Mouse (Mus musculus) heart, adult 11 months (tissue): ENCODE results near the gene Sh3bp4.

Source experiments
- DNase-seq: peaks from one replicate; pipeline ENCODE4 v3.0.0; 2022

Sh3bp4 gene

DNA sequence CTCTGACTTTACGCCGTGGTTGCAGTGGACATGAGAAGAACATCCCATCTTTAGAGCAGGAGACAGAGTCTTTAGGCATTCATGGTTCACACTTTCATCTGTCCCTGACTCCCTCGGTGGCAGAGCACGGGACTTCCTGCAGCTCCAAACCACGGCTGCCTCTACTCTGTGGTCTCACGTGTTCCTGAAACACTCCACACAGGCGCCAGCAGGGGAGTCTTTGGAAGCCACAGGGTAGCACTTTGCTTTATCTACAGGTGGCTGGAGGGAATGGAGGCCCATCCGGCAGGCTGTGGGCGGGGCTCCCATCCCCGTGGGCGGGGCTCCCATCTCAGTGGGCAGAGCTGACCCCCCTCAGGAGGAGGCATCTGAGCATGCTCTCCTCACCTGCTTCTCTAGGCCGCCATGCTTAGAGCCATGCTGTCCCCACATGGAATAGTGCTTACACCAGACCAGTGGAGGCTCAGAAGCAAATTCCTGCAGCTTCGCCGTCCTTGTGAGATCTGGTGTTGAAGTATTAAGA, 60.9 kb downstream of the Sh3bp4 start:
- DNase-seq, result peak; percentile 90

DNA sequence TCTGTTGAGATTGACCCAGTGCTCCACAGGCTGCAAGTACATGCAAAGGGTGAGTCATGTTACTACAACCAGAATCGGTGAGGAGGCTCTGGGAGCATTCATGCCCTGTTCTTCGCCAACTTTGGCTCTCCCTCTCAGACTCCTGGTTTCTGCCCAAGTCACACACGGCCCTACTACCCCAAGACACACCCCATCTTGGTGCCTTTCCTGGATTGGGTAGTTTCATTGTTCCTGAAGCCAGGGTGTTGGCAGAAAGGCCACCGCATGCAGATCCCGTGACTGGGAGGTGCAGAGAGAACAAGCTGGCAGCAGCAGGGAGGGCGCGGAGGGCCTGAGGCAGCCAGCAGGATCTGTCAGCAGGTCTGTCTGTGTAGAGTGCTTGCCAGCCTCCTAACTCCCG, 61.5 kb downstream of the Sh3bp4 start:
- peak; percentile 99 for DNase-seq

DNA sequence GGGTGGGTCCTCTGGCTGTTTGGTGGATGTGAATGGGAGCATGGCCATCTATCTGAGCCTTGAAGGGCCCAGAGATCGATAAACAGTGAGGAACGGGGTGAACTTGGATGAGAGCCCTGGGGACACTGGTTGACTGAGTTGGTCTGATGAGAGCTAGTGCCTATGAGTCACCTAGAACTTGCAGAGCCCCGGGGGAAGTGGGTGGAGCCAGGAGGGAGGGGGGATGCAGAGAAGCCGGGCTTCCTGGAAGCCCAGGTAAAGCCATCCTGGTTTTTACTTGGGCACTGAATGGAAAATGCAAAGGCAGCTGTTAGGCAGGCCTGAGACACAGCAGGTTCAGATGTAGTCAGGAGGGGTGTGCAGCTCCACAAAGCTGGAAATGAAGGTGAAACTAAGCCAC, 63.1 kb downstream of the Sh3bp4 start:
- peak; percentile 95 for DNase-seq

DNA sequence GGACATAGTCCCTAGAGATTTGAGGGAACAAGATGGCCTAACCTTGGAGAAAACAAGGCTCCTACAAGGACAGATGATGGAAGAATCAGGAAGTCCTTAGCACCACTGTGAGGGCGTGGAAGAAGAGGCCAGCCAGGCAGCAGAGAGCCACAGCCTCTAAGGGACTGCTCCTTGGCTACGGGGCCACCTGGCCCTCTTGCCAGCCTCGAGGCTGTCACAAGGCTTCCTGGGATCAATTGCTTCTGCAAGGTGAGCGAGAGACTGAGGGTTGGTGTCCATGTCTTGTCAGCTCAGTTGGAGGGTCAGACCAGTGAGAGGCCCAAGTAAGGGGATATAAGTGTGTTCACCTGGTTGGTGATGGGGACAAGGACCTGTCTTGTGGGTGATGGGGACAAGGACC, 63.5 kb downstream of the Sh3bp4 start:
- DNase-seq, result peak; percentile 94

DNA sequence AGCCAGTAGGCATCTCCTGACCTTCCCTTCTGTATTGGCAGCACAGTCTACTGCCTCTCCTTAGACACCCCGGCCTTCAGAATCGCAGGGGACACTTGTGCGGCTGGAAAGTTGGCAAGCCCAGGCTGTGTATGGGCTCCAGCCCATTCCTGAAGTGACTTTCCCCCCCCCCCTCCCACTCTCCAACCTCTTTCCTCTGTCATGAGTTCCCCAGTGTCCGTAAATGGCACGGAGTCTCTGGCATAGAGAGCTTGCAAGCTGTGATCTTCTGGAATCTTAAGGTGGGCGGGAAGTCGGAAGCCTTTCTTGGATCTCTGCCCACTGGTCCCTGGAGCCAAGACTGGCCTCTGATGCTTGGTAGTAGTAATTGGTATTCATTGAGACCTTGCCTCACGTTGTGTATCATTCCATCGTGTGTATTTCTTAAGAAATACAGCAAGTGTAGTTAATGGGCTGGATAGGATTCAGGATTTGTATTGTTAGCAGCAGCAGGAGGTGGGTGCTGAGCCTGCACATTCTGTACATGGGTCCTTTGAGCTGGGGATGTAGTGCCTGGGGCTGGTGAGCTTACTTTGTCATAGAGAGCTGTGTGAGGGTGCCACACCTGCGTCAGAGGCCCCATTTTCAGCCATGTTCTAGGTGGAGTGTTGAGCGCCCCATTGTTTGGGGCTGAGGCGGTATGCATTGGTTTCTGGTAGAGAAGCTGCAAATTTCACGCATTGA, 66.0 kb downstream of the Sh3bp4 start:
- peak; percentile 98 for DNase-seq

DNA sequence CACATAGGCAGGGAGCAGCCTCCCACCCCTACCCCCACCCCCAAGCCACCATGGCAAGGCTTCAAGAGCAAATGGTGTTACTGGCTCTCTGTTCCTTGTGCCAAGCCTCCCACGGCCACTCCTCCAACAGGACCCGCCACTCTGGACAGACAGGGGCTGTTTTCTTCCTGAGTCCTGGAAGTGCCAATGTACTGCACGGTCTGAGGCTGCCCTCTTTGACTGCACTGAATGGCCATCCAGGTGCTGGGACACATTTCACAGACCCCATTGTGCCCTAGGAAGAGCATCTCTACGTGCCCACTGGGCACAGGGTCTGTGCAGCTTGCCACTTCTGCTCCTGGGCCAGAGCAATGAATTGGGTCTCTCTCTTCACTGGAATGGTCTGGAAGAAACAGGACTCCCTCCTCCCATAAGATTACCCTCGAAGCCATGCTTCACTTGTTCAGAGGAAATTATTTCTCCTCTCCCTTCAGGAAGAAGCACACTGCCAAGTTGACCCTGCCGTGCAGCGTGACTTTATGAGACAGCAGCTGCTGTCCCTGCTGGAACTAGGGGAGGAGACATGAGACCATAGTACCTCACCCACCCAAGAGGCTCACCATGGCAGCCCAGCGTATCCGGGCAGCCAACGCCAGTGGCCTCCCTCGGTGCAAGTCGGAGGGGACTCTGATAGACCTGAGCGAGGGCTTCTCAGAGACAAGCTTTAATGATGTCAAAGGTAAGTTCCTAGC, 67.0 kb downstream of the Sh3bp4 start:
- DNase-seq, result no peak

DNA sequence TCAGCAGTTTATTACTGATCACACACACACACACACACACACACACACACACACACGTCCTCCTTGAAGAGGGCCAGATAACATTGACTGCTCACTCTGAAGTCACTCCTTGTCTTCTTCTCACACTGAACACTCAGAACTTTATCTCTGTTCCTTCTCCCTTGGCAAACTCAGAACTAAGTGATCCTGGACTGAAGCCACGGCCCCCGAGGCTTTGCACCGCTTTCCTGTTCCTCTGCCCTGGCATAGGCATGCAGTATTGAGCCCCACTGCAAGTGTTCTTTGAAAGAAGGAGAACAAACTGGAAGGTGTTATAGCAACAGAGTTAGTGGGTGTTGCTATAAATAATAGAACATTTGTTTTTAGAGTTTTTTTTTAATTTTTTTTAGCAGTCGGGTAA, 68.1 kb downstream of the Sh3bp4 start:
- DNase-seq, result peak; percentile 94

DNA sequence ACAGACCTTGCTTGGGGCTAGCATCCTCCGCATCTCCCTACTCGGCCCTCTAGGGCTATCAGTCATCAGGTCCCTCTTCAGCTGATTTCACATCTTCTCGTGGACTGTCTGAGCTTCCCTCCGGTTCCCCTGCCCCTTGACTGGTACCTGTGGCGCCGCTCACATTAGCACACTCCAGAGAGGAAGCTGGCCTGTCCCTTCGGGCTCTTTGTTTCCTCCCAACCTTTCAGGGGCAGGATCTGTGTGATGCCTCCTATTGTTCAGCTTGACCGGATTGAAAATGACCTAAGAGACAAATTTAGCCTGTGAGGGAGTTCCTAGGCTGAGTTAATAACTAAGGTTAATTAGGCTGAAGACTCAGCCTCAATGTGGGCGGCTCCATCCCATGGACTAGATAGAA, 69.9 kb downstream of the Sh3bp4 start:
- DNase-seq, result peak; percentile 94

DNA sequence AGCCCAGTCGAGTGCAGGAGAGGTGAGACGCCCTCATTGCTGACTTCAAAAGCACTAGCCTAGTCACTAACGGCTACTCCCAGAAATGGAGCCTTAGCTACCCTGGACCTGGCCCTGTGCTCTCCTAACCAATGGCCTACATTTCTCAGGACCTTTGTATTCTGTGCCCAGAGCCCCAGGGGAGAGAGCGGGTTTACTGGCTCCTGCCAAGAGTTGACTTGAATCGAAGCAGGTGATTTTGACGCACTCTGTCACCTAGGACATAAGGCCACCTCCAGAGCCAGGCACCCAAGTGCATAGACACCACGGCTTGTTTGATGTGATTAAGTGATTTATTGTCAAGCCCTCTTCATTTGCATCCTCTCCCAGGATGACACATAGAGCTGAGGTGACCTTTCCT, 80.9 kb downstream of the Sh3bp4 start:
- no peak for DNase-seq

DNA sequence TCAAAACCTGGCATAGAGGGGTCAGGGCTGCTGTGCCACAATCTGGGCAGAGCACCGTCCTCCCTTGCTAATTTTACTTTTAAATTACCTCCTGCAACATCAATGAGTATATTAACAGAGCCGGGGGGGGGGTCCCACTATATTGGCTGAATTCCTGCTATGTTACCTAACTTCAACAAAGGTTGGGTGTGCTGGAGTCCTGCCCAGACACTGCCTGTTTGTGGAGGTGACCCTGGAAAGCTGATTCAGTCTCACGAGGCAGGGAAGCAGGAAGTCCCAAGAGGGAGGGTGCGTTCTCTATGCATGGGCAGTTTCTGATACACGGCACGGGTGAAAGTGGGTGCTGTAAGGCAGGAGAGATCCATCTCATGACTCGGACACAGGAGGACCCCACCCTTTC, 82.4 kb downstream of the Sh3bp4 start:
- no peak for DNase-seq

DNA sequence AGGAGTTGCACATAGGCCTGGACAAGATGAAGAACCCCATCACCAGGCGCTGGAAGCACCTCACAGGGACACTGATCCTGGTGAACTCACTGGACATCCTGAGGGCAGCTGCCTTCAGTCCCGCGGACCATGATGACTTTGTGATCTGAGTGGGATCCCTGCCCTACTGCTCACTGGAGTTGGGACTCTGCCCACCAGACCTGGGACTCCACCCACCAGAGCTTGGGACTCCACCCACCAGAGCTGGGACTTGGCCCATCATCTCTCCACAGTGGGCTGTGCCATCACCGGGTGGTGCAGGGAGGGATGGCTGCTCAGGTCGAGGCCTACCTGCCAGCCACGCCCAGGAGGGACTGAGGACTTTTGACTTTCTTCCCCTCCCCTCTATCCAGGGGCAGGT, 83.0 kb downstream of the Sh3bp4 start:
- DNase-seq, result no peak

DNA sequence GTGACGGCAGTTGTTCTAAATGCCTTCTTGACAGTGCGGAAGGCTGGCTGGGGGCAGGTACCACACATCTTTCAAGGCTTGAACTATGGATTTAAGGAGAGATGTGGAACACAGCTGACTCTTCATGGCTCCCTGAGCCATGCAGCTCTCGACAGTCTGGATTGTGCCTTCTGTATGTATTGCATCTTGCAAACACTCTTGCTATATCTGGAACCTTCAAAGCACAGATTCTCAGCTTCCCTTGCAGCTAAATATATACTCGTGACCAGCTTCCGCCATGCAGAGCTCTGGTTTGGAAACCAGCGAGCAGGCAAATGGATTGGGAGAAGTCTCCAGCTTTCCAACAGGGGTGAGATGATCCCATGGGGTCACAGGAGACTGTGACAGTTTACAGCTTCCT, 93.3 kb downstream of the Sh3bp4 start:
- DNase-seq, result peak; percentile 78

DNA sequence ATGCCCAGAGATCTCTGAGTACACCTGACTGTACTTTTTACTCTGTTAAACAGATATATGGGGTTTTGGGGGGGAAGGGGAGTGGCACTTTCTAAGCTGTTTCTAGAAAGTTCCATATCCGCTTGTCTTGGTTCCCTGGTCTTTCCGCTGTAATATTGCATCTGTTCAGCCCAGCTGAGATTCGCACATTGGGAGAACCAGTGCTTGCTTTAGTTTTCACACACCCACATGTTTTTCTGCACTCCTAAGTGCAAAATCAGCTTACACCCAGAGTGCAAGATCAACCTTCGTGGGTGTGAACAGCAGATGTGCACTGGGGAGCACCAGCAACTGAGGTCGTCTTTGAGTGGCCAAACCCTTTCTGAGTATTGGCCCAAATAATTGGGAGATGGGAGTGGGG, 94.1 kb downstream of the Sh3bp4 start:
- no peak for DNase-seq

DNA sequence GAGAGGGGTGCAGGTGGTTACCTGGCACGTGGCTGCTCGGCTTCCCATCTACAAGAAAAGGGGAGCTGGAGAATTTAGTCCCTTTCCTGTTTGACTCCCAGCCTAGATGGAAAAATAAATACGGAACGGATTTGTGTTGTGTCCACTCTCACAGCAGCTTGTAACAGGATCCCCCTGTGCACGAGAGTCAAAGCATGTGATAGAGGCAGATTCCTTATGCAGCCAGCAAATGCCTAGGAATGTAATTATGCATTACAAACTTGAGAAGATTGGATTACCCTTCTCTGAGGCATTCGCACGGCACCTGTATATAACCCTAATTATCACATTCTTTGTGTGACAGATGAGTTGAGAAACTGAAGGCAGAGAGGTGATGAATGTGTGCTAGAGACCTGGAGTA, 94.5 kb downstream of the Sh3bp4 start:
- peak; percentile 82 for DNase-seq

DNA sequence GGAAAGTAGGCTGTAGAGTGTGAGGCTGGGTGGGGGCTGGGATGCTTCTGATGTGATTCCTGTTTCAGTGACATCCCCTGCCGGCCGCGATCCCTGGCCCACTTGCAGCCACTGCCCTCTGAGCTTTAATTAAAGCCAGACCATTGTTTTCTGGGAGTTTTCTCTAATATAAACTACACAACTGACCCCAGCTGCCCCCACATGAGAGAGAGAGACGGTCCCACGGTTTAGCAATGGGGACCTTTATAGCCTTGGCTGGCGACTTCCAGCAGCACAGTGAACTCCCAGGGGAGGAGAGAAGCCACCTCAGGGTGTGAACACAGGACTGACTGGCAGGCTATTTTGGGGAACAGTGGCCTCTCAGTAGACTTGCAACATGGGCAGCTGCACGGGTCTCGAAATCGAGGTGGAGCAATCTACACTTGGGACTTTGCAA, 96.6 kb downstream of the Sh3bp4 start:
- peak; percentile 91 for DNase-seq

DNA sequence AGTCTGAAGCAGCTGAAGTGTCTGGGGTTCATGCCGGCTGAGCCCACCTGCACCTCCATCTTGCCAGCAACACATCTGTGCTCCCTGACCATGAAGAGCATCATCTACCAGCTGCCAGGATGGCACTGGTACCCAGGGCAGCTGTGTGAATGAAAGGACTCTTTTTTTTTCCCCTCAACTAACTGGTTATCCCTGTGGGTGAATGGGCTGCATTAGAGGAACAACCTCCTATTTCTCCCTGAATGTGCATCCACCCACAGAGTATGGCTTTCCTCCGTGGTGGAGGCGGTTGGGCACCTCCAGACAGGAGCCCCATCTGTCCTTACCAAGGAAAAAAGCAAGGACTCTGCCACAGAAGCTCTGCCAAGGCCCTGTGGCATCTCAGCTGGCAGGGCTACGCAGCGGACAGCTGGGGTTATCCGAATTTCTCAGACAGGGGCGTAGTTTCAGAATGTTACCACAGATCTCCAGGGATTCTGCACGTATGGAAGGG, 101.1 kb downstream of the Sh3bp4 start:
- DNase-seq, result peak; percentile 62

DNA sequence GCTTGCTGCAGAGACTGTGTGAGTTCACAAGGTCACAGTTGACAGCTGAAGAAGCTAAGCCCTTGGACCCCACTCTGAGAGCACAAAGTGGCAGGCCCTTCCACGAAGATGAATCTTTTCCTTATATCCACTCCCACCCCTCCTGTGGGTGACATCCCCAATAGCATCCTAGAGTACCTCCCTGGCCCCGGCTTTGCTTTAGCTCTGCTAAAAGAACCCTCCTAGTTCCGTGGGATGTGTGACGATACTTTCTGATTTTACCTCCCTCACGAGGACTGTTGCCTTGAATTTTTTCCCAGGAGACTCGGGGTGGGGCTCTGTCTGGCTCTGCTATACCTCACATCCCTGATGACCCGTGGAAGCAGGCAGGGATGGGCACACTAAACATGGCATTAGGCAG, 104.4 kb downstream of the Sh3bp4 start:
- peak; percentile 82 for DNase-seq

DNA sequence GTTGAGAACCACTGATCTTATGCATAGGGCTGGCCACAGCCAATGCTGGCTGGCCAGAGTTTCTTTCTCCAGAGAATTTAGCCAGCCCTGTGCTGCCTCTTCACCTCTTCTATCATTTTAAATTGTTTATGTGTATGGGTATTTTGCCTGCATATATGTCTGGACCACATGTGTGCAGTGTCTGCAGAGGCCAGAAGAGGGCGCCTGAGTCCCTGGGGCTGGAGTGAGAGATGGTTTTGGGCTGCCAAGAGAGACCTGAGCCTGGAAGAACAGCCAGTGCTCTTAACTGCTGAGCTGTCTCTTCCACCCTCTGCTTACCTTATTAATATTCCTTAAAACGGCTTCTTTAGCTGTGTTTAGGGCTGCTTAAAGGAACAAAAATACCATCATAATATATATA, 105.1 kb downstream of the Sh3bp4 start:
- DNase-seq, result peak; percentile 91

DNA sequence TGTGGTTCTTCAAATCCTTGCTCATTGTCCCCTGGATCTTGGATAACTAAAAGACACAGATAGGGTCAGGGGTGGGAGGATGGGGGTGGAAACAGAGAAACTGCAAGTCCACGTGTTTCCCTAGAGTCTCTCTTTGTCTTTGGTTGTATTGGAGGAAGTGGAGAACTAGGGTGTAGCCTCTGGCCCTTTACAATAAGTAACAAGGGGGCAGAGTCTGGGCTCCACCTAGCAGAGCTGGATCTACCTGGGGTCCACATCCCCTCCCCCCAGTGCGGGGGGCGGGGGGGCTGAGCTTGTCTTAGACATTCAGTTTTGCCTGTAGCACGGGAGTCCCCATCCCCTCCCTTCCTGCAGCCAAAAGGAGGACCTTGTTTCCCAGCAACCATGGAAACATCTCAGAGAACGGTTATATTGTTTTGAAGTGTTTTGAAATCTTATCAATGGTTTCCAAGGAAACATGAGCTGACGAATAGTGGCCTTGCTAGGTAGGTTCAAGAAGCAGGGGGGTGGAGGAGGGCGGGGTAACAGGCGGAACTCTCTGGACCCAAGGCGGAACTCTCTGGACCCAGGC, 113.1 kb downstream of the Sh3bp4 start:
- peak; percentile 97 for DNase-seq

DNA sequence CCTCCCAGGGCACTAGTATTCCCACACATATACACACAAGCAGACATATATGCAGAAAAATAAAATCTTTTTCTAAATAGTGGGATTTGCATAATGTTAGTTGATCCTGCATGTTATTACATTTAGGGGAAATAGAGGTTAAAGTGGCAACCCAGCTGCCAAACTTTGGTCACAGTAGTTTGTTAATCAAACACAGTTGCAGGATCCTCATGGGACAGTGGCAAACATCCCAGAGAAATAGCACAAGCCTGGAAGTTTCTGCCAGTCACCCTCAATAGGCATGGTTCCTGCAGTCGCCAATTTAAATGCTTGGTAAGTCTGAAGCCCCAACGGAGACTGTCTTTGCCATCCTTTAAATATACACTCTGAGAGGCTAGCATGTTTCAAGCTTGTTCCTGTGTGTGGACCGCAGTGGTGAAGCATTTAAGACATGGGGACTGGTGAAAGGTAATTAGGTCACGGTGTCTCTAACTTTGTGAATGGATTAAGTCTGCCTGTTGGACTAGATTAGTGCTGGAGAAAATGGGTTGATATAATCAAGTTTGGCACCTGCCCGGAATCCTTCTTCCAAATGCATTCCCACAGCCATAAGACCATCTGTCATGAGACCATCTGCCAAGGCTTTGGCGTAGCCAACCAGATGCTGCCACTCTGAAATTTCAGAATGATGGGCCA, 114.0 kb downstream of the Sh3bp4 start:
- peak; percentile 91 for DNase-seq

DNA sequence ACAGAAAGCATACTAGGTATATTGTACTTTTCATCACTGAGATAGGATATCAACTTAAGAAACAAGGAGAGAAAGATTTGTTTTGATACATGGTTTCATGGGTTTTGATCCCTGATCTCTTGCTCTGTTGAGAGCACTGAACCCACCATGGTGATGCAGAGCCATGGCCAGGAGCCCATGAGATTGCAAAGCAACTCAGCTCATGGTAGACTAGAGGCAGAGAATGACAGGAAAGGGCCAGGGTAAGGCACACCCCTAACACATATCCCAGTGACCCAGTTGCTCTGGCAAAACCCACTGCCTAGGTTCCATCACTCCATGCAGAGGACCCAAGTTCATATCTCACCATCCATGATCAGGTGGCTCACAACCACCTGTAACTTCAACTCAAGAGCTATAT, 114.6 kb downstream of the Sh3bp4 start:
- DNase-seq, result peak; percentile 77

DNA sequence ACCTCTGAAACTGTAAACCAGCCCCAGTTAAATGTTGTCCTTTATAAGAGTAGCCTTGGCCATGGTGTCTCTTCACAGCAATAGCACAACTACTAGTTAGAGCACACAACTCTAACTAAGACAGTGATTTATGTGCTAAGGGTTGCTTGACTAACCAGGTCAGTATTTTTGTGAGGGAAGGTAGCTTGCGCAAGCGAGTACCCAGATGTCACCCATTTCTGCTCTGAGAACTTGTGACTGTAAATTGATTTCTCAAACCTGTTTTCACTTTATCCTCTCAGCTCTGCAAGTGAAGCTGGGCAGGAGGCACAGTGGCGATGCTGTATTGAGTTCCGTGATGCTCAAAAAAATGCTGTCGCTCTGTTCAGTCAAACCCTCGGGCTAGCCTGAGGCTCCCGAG, 117.2 kb downstream of the Sh3bp4 start:
- DNase-seq, result no peak

DNA sequence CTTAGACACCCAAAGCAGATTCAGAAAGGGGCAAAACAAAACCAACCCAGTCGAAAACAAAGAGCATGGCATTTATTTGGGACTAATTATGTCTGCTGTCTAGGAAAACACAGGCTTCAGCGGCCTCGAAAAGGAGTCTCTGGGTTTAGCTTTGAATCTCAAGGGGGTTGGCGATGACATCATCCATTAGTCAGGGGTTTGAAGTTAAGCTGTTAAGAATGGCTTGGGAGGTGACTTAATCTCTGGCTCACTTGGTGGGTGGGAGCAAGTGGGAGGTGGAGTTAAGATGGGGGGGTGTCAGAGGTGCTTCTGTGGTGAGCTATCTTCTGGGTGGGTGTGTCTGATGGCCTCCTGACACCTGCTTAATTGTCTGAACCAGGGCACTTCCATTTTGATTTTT, 117.9 kb downstream of the Sh3bp4 start:
- peak; percentile 90 for DNase-seq
